Mouse (Mus musculus) adrenal gland, postnatal 25 days (tissue): ENCODE data around the gene Fam71f2. TPM values are rescaled to one million over a fixed set of nuclear protein-coding genes. Genes with fewer than 3 reads are reported as not detected.

Experiments used
- DNase-seq: peaks from one replicate; pipeline ENCODE4 v3.0.0; 2021; ENCODE audit warnings: mixed read lengths
- long read RNA-seq: library from polyadenylated mRNA; stranded (forward); transcript quantifications from one replicate; pipeline ENCODE4 v2.0.0, GENCODE M21; 2021
- total RNA-seq: library from RNA; stranded (reverse); gene quantifications from 2 replicates; pipeline ENCODE4 v1.2.3, GENCODE M21; 2021

Gene Fam71f2
- total RNA-seq = 0.33 TPM in 1 of 2 replicates, not detected in the other
- long read RNA-seq = 0 reads

GRCm38 (mm10) chr6:29279293-29279692 is at the start of gene Fam71f2:
TSS of gene Fam71f2 (plus strand) at chr6:29279593.
- DNase-seq = no peak

- DNase-seq = no peak
Measured at GRCm38 (mm10) chr6:29230386-29230785, 49.0 kb upstream of the Fam71f2 start.

GRCm38 (mm10) chr6:29231799-29232198 is 47.6 kb upstream of the Fam71f2 start:
- DNase-seq = no peak

- DNase-seq = no peak
Measured at GRCm38 (mm10) chr6:29232321-29232720, 47.1 kb upstream of the Fam71f2 start.

GRCm38 (mm10) chr6:29233710-29234109 is 45.7 kb upstream of the Fam71f2 start:
- no peak for DNase-seq

- DNase-seq = no peak
Measured at GRCm38 (mm10) chr6:29234272-29234671, 45.1 kb upstream of the Fam71f2 start.

- DNase-seq = peak; percentile 15
Measured at GRCm38 (mm10) chr6:29240806-29241205, 38.6 kb upstream of the Fam71f2 start.

- no peak for DNase-seq
Measured at GRCm38 (mm10) chr6:29241697-29242096, 37.7 kb upstream of the Fam71f2 start.

- DNase-seq = no peak
Measured at GRCm38 (mm10) chr6:29242265-29242664, 37.1 kb upstream of the Fam71f2 start.

- DNase-seq = no peak
Measured at GRCm38 (mm10) chr6:29245272-29246120, 33.9 kb upstream of the Fam71f2 start.

- no peak for DNase-seq
Measured at GRCm38 (mm10) chr6:29246183-29246582, 33.2 kb upstream of the Fam71f2 start.

- DNase-seq = no peak
Measured at GRCm38 (mm10) chr6:29246585-29246984, 32.8 kb upstream of the Fam71f2 start.

- no peak for DNase-seq
Measured at GRCm38 (mm10) chr6:29247072-29247471, 32.3 kb upstream of the Fam71f2 start.

GRCm38 (mm10) chr6:29259418-29259817 is 20.0 kb upstream of the Fam71f2 start:
- no peak for DNase-seq

- no peak for DNase-seq
Measured at GRCm38 (mm10) chr6:29261831-29262230, 17.6 kb upstream of the Fam71f2 start.

- DNase-seq = peak; percentile 27
Measured at GRCm38 (mm10) chr6:29263650-29264455, 15.5 kb upstream of the Fam71f2 start.

- no peak for DNase-seq
Measured at GRCm38 (mm10) chr6:29264456-29264781, 15.0 kb upstream of the Fam71f2 start.

- no peak for DNase-seq
Measured at GRCm38 (mm10) chr6:29266936-29267335, 12.5 kb upstream of the Fam71f2 start.

GRCm38 (mm10) chr6:29269006-29269668 is 10.3 kb upstream of the Fam71f2 start:
- DNase-seq = no peak

- no peak for DNase-seq
Measured at GRCm38 (mm10) chr6:29270961-29271360, 8.4 kb upstream of the Fam71f2 start.

GRCm38 (mm10) chr6:29272312-29273072 is 6.9 kb upstream of the Fam71f2 start, which contains the start of gene Hilpda:
TSS of gene Hilpda (plus strand) at chr6:29272488.
- peak; percentile 92 for DNase-seq

- no peak for DNase-seq
Measured at GRCm38 (mm10) chr6:29276746-29277145, 2.6 kb upstream of the Fam71f2 start.
